Mouse (Mus musculus): ENCODE data around the gene Naa16.

The Naa16 gene

DNA sequence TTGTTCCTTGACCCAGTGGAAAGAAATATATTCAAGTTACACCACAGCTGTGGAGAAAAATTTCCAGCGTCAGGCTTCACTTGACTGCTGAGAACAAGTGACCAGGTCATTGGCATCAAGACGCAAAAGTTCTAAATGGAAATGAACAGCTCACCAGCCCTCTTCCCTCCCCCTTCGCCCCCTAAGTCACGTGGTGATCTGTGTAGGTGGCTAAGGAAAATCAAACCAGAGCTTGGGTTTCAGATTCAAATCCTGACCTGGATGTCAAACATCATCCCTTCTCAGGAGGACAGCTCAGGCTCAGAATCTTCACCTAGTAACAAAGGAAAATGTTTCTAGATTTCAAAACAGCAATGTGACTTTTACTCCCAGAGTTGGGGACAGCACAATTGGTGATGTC lies 91.3 kb downstream of the Naa16 start:
- DNase-seq (ENCODE audit: low read depth, low spot score): no peak

DNA sequence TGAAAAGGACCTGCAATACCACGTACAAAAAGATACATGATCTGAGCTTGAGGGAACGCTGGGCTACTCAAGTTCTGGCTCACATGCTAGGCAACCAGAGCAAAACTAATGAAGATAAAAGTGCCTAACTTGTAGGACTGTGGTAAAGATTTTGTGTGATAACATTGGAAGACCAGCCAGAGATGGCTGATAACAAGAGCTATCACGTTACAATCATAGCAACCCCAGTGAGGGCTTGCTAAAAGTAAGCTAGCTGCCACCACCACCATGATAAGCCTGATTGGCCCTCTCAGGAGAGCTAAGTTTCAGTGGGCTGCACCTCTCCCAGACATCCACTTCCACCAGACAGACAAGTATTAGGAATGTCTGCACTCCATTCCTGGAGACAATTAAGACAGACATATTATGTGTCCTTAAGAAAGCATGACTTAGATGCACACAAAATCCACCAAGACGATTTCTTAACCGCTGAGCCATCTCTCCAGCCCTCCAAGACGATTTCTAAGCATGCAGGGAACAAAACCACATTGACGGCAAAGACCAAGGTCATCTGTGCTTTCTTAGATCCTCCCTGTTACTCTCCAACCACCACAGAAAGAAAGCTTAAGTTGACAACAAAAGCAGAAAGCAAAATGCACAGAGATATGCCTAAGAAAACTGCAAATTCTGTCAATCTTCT lies 92.1 kb downstream of the Naa16 start:
- DNase-seq (ENCODE audit: low read depth, low spot score): no peak

GRCm38 (mm10) chr14:79296836-79297235 lies 93.7 kb downstream of the Naa16 start:
- DNase-seq (ENCODE audit: low read depth, low spot score): no peak

GRCm38 (mm10) chr14:79296201-79296600 lies 94.4 kb downstream of the Naa16 start:
- no peak for DNase-seq (ENCODE audit: low read depth, low spot score)

- DNase-seq (ENCODE audit: low read depth, low spot score): no peak
These were observed 95.0 kb downstream of the Naa16 start for GRCm38 (mm10) chr14:79295579-79295978.

DNA sequence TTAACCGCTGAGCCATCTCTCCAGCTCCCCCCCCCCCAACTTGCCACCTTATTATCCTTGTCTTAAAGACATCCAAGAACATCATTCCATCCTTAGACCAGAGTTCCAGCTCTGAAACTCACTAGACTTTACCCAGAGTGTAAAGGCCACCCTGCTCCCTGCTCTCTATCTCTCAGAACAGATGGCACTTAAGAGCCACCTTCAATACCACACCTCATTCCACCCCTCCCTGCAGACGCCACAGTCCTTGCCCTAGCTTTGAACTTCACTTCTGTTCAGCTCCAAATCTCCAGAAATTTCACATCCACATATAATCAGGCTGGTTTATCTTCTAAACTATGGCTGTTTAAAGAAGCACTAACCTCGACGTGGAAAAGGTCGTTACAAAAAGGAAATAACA lies 95.6 kb downstream of the Naa16 start:
- no peak for DNase-seq (ENCODE audit: low read depth, low spot score)

GRCm38 (mm10) chr14:79294051-79294814 lies 96.3 kb downstream of the Naa16 start:
- DNase-seq (ENCODE audit: low read depth, low spot score): no peak

DNA sequence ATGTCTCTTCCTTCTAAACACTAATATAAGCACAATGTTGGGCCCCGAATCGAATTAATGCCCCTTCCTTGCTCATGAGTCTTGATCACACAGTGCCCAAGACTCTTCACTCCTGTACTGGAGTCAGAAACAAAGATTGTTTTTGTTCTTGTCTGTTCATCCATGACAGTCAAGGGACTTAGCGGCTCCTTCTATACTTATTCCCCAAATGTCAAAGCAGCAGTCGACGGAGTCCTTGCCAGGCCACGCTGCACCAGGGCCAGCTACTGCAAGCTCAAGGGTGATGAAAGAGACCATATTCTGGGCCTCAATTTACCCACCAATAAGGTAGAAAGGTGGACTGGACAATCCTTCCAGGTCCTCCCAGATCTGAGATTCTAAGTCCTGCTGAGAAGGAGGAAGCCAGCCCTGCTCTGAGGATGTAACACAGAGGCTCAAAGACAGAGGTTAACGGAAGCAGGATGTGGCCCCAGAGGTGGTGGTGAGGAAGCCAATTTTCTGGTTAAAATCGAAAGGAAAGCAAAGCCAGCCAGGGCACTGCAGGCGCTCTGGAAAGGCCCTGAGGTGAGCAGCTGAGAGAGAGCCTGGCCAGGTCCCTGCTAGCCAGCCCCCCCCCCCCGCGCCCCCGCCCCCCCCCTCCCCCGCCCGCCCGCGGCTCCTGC lies 97.3 kb downstream of the Naa16 start:
- DNase-seq (ENCODE audit: low read depth, low spot score): no peak

DNA sequence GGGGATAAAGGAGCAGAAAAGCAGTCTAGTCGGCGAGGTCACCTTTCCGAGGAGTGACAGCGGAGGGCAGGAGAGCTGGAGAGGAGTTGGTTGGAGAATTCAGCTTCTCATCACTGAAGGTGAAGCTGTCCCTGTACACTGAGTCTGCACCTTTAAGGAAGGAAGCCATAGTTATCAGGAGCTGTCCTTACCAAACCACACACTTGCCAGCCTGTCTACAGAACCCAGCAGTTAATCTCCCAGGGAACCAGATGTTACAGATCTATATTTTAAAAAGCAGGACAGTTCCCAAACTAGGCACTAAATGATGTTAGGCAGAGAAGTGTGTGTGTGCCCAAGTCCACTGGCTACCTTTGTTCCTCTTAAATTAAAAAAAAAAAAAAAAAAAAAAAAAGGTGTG lies 98.9 kb downstream of the Naa16 start:
- no peak for DNase-seq (ENCODE audit: low read depth, low spot score)

DNA sequence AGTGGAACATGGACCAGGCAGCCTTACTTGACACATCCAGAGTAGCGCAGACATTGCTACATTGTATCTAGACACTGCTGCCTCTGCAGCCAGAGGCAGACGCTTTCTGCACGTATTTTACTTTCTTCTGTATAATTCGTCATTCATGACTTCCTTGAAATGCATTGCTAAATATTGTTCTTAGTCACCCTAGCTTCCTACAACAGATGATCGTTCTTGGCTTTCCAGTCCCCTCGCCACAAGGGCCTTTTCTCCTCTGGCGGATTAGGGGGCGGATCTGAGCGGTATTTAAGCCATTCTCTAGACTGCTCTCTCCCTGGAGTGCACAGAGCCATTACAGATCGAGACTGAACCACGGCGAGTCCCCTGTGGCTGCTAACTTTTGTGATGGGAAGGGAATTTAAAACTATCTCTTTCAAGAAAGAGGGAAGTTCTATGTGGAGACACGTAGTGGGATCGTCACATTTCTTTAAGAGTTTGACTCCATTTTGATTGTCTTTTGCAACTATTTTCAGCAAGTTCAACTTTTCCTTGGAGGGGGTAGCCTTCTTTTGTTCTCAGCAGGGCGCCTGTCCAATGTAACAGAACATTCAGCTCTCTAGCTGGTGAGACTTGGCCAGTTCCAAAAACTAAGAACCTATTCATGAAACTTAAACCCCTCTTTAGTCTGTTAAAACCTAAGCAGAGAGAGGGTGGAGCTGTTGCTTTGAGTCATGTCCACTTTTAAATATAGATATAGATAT lies 99.7 kb downstream of the Naa16 start:
- no peak for DNase-seq (ENCODE audit: low read depth, low spot score)

DNA sequence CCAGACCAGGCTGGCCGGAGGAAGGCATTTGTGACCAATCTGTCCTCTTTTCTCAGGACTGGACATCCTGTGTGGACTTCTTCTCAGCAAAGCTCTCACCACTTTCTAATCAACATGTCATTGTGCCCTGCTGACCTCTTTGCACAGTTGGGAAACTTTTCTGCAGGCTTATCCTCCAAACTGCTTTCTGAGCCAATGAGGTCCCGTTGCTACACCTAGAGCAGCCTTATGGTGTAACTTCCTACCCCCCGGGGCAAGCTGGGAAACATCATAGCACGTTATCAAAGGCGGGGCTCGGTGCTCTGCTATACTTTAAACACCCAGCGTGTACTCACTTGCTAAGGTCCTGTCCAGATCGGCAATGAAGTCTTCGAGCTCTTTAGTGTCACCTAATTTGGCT lies 100.7 kb downstream of the Naa16 start:
- no peak for DNase-seq (ENCODE audit: low read depth, low spot score)

DNA sequence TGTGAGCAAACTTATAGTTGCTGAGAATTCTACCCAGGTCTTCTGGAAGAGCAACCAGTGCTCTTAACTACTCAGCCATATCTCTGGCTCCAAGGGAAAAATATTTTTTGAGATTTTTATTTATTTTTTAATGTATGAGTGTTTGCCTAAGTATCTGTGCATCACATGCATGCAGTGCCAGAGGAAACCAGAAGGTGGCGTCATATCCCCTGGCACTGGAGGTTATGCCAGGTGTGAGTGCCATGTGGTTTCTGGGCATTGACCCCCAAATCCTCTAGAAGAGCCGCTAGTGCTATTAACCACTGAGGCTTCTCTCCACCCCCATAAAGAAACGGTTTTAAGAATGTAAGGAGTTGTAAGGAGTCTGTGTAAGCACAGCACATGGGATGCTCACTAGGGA lies 102.3 kb downstream of the Naa16 start:
- peak; percentile 16 for DNase-seq (ENCODE audit: low read depth, low spot score)

- DNase-seq (ENCODE audit: low read depth, low spot score): no peak
These were observed 103.2 kb downstream of the Naa16 start for GRCm38 (mm10) chr14:79287251-79287863.

GRCm38 (mm10) chr14:79285549-79285948 lies 105.0 kb downstream of the Naa16 start:
- DNase-seq (ENCODE audit: low read depth, low spot score): peak; percentile 52

DNA sequence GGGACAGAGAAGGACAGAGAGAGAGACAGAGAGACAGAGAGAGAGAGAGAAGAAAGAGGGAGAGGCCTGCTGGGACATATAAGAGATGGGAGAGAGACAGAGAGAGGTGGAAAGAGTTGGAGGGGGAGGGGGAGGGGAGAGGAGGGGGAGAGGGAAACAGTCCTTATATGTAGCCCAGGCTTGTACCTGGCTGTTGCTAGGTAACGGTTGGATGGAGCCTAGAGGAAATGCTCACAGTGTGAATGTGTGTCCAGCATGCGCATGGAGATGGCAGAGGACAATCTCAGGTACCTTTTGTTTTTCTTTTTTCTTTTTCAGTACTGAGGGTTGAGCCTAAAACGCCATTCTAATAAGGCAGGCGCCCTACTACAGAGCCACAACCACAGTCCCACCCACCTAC lies 106.0 kb downstream of the Naa16 start:
- DNase-seq (ENCODE audit: low read depth, low spot score): peak; percentile 40

- DNase-seq (ENCODE audit: low read depth, low spot score): no peak
These were observed 106.6 kb downstream of the Naa16 start for GRCm38 (mm10) chr14:79283952-79284351.

GRCm38 (mm10) chr14:79281894-79282553 lies 108.6 kb downstream of the Naa16 start:
- DNase-seq (ENCODE audit: low read depth, low spot score): no peak

DNA sequence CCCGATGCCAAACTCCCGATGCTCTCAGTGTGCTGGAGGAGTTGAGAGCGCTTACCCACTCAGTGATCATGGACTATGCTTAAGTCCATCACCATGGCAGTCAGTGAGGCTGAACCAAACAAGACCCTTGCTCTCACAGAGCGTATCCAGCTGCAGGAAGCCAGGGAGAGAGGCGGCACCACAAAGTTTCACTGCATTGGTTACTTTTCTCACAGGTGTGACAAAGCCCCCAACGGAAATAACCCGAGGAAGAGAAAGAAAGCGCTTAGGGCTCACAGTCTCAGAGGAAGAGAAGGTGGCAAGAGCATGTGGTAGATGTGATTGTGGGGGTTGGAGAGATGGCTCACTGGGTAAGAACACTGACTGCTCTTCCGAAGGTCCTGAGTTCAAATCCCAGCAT lies 110.1 kb downstream of the Naa16 start:
- no peak for DNase-seq (ENCODE audit: low read depth, low spot score)

- DNase-seq (ENCODE audit: low read depth, low spot score): no peak
These were observed 111.1 kb downstream of the Naa16 start for GRCm38 (mm10) chr14:79279494-79279893.

DNA sequence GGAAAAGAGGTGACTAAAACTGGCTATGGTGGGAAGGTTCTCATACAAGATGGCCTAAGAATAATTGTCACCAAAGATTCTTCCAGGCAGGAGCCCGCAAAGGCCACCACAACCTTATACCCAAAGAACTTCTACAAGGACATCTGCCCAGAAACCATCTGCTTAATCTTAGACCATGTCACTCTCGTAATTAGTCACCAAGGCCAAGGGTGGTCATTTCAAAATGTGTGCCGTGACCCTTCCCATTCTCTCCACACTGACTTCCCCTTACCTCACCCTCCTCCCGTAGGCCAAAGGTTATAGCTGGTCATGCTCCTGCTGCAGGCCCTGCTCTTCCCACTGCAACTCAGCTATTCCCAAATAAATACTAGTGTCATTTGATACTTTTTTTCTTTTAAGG lies 111.7 kb downstream of the Naa16 start:
- DNase-seq (ENCODE audit: low read depth, low spot score): no peak

- peak; percentile 55 for DNase-seq (ENCODE audit: low read depth, low spot score)
These were observed 112.7 kb downstream of the Naa16 start for GRCm38 (mm10) chr14:79277922-79278321.

Measured in ES-CJ7 (cell line).